Mouse (Mus musculus) limb, embryonic 12.5 days (tissue): Measurements from ENCODE around the gene Pygm. TPM values are rescaled to one million over a fixed set of nuclear protein-coding genes. Genes with fewer than 3 reads are reported as not detected.
A peak's percentile ranks its signal among the peaks of the same experiment; 100 is the strongest.

Experiments
- ATAC-seq: fragments of 200-750 bp; cut with Nextera tagmentation; 2 replicates; pipeline ENCODE4 v1.8.0; 2017; ENCODE audit warnings: low read depth, moderate TSS enrichment; ENCODE audit not compliant: insufficient number of reproducible peaks, insufficient read depth, low FRiP score, low TSS enrichment
- H3K27ac ChIP-seq: fragments of 300-500 bp; sonication (generic); 2 replicates; pipeline ENCODE4 v1.5.1; 2016; ENCODE audit warnings: mild to moderate bottlenecking, moderate library complexity
- H3K27me3 ChIP-seq: fragments of 300-500 bp; sonication (generic); 2 replicates; pipeline ENCODE4 v1.6.1; 2016; ENCODE audit warnings: mild to moderate bottlenecking, moderate library complexity
- H3K36me3 ChIP-seq: fragments of 300-500 bp; sonication (generic); 2 replicates; pipeline ENCODE4 v1.6.1; 2016; ENCODE audit warnings: mild to moderate bottlenecking, moderate library complexity
- H3K4me1 ChIP-seq: fragments of 300-500 bp; sonication (generic); replicated peaks from 2 replicates; pipeline ENCODE4 v1.6.1; 2016
- H3K4me2 ChIP-seq: fragments of 300-500 bp; sonication (generic); 2 replicates; pipeline ENCODE4 v1.6.1; 2016; ENCODE audit warnings: mild to moderate bottlenecking, moderate library complexity
- H3K4me3 ChIP-seq: fragments of 300-500 bp; sonication (generic); replicated peaks from 2 replicates; pipeline ENCODE4 v1.5.1; 2016; ENCODE audit warnings: mild to moderate bottlenecking
- H3K9ac ChIP-seq: fragments of 300-500 bp; sonication (generic); replicated peaks from 2 replicates; pipeline ENCODE4 v1.6.1; 2016; ENCODE audit warnings: mild to moderate bottlenecking, moderate library complexity
- H3K9me3 ChIP-seq: fragments of 300-500 bp; sonication (generic); 2 replicates; pipeline ENCODE4 v1.6.1; 2016; ENCODE audit warnings: mild to moderate bottlenecking, moderate library complexity
- WGBS: fragments of 180-500 bp; shearing (Covaris S2); methylation state at CpG from one replicate; pipeline ENCODE4 v1.1.7; 2016; 5-methylcytosine and 5-hydroxymethylcytosine counted together
- polyA plus RNA-seq: library from polyadenylated mRNA; unstranded; fragments of >200 nt; fragmentation: Nextera tagmentation; extraction: Ambion mirVana; gene quantifications from 2 replicates; pipeline ENCODE4 v1.2.1, GENCODE M21; 2016

The Pygm gene
- 6.3 and 6.5 TPM in 2 replicates for polyA plus RNA-seq

- H3K36me3 ChIP-seq = peaks cover 4% of the 10 kb centered on the region; the same call in 1 of the 2 replicates
- ATAC-seq = no peak
- H3K9ac ChIP-seq = no peak within 1 kb of the TSS
- no peak within 1 kb of the TSS for H3K4me2 ChIP-seq
- 0 out of 2 replicates have a peak within 1 kb of the TSS, but pooled peaks have one; percentile 3 for H3K27ac ChIP-seq
- 18% methylated on average over 7 of the region's 7 CpGs for WGBS
- peaks cover 23% of the 10 kb centered on the region; the same call in 1 of the 2 replicates for H3K27me3 ChIP-seq
- H3K9me3 ChIP-seq = no peaks in the 10 kb centered on the region
- no peak within 1 kb of the TSS for H3K4me3 ChIP-seq
- peaks cover 19% of the 10 kb centered on the region for H3K4me1 ChIP-seq
Observed at GRCm38 (mm10) chr19:6384128-6384527, at the start of gene Pygm. Gene Pygm (plus strand): TSS chr19:6384399.

GRCm38 (mm10) chr19:6334673-6335457 lies 49.3 kb upstream of the Pygm start, which contains the start of gene Men1:
Gene Men1 (plus strand): TSS chr19:6334979.
- Histone ChIP-seq H3K27ac (peak within 1 kb of the TSS; percentile 87), H3K9me3 (no peaks in the 10 kb centered on the region), H3K4me2 (peak within 1 kb of the TSS; percentile 94), H3K27me3 (no peaks in the 10 kb centered on the region), H3K36me3 (peaks cover 34% of the 10 kb centered on the region), H3K4me3 (peak within 1 kb of the TSS; percentile 83), H3K4me1 (peaks cover 27% of the 10 kb centered on the region), H3K9ac (peak within 1 kb of the TSS; percentile 83)
- under 1% methylated on average over 39 of the region's 43 CpGs for WGBS
- ATAC-seq = peak; percentile 93

GRCm38 (mm10) chr19:6335458-6335827 lies 48.8 kb upstream of the Pygm start:
- Histone ChIP-seq H3K36me3 (peaks cover 40% of the 10 kb centered on the region), H3K4me2 (peak overlapping the region; percentile 94), H3K9me3 (no peaks in the 10 kb centered on the region), H3K4me3 (peak overlapping the region; percentile 83), H3K27me3 (no peaks in the 10 kb centered on the region), H3K4me1 (peaks cover 31% of the 10 kb centered on the region), H3K9ac (peak overlapping the region; percentile 83), H3K27ac (peak overlapping the region; percentile 87; the same call in 1 of the 2 replicates)
- no peak for ATAC-seq
- under 1% methylated on average over 25 of the region's 25 CpGs for WGBS

GRCm38 (mm10) chr19:6336920-6337319 lies 47.3 kb upstream of the Pygm start:
- Histone ChIP-seq H3K4me1 (peaks cover 40% of the 10 kb centered on the region), H3K9ac (peak overlapping the region; percentile 83; the same call in 1 of the 2 replicates), H3K4me3 (0 out of 2 replicates have a peak overlapping the region, but pooled peaks have one; percentile 83), H3K36me3 (peaks cover 41% of the 10 kb centered on the region), H3K4me2 (peak overlapping the region; percentile 94), H3K27ac (no peak overlapping the region), H3K27me3 (no peaks in the 10 kb centered on the region), H3K9me3 (no peaks in the 10 kb centered on the region)
- WGBS = 93% methylated on average over 10 of the region's 10 CpGs
- ATAC-seq = no peak

GRCm38 (mm10) chr19:6338171-6338570 lies 46.0 kb upstream of the Pygm start:
- no peaks in the 10 kb centered on the region for H3K9me3 ChIP-seq
- H3K36me3 ChIP-seq = peaks cover 47% of the 10 kb centered on the region
- H3K4me1 ChIP-seq = peaks cover 42% of the 10 kb centered on the region
- H3K27me3 ChIP-seq = no peaks in the 10 kb centered on the region
- H3K27ac ChIP-seq = no peak overlapping the region
- H3K4me2 ChIP-seq = no peak overlapping the region
- H3K4me3 ChIP-seq = no peak overlapping the region
- WGBS = 91% methylated on average over 7 of the region's 7 CpGs
- no peak for ATAC-seq
- H3K9ac ChIP-seq = 0 out of 2 replicates have a peak overlapping the region, but pooled peaks have one; percentile 1

GRCm38 (mm10) chr19:6338716-6339115 lies 45.5 kb upstream of the Pygm start:
- ATAC-seq = no peak
- 92% methylated on average over 11 of the region's 11 CpGs for WGBS

GRCm38 (mm10) chr19:6339191-6339590 lies 45.0 kb upstream of the Pygm start:
- 93% methylated on average over 6 of the region's 6 CpGs for WGBS
- no peaks in the 10 kb centered on the region for H3K27me3 ChIP-seq
- no peak overlapping the region for H3K4me3 ChIP-seq
- peaks cover 57% of the 10 kb centered on the region for H3K36me3 ChIP-seq
- ATAC-seq = no peak
- peaks cover 40% of the 10 kb centered on the region for H3K4me1 ChIP-seq
- H3K4me2 ChIP-seq = no peak overlapping the region
- no peak overlapping the region for H3K27ac ChIP-seq
- H3K9me3 ChIP-seq = no peaks in the 10 kb centered on the region
- H3K9ac ChIP-seq = no peak overlapping the region

More at GRCm38 (mm10) chr19:6338716-6339115, 45.5 kb upstream of the Pygm start:
- Histone ChIP-seq H3K4me2 (no peak overlapping the region), H3K36me3 (peaks cover 53% of the 10 kb centered on the region), H3K27me3 (no peaks in the 10 kb centered on the region), H3K27ac (no peak overlapping the region), H3K4me3 (no peak overlapping the region), H3K9ac (0 out of 2 replicates have a peak overlapping the region, but pooled peaks have one; percentile 1), H3K4me1 (peaks cover 42% of the 10 kb centered on the region), H3K9me3 (no peaks in the 10 kb centered on the region)

GRCm38 (mm10) chr19:6339890-6340504 lies 44.2 kb upstream of the Pygm start:
- WGBS = 70% methylated on average over 15 of the region's 15 CpGs
- Histone ChIP-seq H3K4me1 (peaks cover 36% of the 10 kb centered on the region), H3K9ac (no peak overlapping the region), H3K4me3 (no peak overlapping the region), H3K27me3 (no peaks in the 10 kb centered on the region), H3K4me2 (no peak overlapping the region), H3K9me3 (no peaks in the 10 kb centered on the region), H3K36me3 (peaks cover 65% of the 10 kb centered on the region), H3K27ac (no peak overlapping the region)
- ATAC-seq = no peak

GRCm38 (mm10) chr19:6340524-6341452 lies 43.4 kb upstream of the Pygm start, which contains the start of gene Map4k2:
Gene Map4k2 (plus strand): TSS chr19:6341135.
- peaks cover 34% of the 10 kb centered on the region for H3K4me1 ChIP-seq
- peak; percentile 65; the same call in 1 of the 2 replicates for ATAC-seq
- H3K27ac ChIP-seq = 0 out of 2 replicates have a peak within 1 kb of the TSS, but pooled peaks have one; percentile 29
- 9% methylated on average over 68 of the region's 72 CpGs for WGBS
- peaks cover 73% of the 10 kb centered on the region for H3K36me3 ChIP-seq
- H3K9me3 ChIP-seq = no peaks in the 10 kb centered on the region
- peak within 1 kb of the TSS; percentile 77 for H3K9ac ChIP-seq
- H3K27me3 ChIP-seq = no peaks in the 10 kb centered on the region
- peak within 1 kb of the TSS; percentile 69 for H3K4me3 ChIP-seq
- H3K4me2 ChIP-seq = peak within 1 kb of the TSS; percentile 91

- Histone ChIP-seq H3K4me3 (peak overlapping the region; percentile 69), H3K4me2 (peak overlapping the region; percentile 91), H3K4me1 (peaks cover 26% of the 10 kb centered on the region), H3K9ac (peak overlapping the region; percentile 77), H3K36me3 (peaks cover 79% of the 10 kb centered on the region), H3K27ac (no peak overlapping the region), H3K9me3 (no peaks in the 10 kb centered on the region), H3K27me3 (no peaks in the 10 kb centered on the region)
- ATAC-seq = peak; percentile 4; the same call in 1 of the 2 replicates
- 16% methylated on average over 22 of the region's 23 CpGs for WGBS
Observed at GRCm38 (mm10) chr19:6341453-6342077, 42.6 kb upstream of the Pygm start.
